Mouse (Mus musculus) kidney, adult 11 months (tissue): ENCODE results near the gene Gm37240.
A peak's percentile ranks its signal among the peaks of the same experiment; 100 is the strongest.

ENCODE experiments used
- DNase-seq: peaks from one replicate; pipeline ENCODE4 v3.0.0; 2022

Gene Gm37240

GRCm38 (mm10) chr3:84850418-84850817 lies 1036.9 kb downstream of the Gm37240 start:
- DNase-seq = no peak

DNA sequence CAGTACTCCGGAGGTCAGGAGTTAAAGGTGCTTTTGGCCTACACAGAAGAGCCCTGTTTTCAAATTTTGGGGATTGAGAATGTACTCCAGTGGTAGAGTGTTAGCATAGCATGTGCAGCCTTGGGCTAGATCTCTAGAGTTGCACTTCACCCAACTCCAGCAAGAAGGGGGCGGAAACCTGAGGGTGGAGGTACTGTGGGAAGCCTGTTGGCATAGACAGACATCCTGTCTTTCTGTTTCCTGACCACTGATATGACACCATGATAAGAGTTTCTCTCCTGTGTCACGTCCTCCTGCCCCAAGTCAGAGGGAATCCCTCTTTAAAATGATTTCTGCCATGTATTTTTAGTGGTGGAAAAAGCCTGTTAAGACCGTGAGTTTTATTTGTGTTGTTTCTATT lies 1038.5 kb downstream of the Gm37240 start:
- peak; percentile 32 for DNase-seq

DNA sequence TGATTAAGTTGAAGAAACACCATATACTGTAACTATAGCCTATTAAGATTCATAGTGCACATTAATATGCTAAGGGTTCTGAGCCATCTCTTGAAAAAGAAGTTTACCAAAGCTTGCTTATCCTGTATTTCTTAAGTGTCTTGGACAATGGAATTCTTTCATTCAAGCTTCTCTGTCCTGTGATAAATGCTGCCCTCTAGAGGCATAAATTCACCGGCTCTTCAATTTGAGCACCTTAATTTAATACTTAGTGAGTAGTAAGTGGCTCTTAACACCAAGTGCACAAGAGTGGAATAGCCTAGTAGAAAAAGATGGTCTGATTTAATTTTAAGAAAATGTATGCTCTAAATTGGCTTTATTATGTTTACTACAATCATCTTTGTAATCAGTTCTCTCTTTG lies 1043.7 kb downstream of the Gm37240 start:
- DNase-seq = peak; percentile 16

DNA sequence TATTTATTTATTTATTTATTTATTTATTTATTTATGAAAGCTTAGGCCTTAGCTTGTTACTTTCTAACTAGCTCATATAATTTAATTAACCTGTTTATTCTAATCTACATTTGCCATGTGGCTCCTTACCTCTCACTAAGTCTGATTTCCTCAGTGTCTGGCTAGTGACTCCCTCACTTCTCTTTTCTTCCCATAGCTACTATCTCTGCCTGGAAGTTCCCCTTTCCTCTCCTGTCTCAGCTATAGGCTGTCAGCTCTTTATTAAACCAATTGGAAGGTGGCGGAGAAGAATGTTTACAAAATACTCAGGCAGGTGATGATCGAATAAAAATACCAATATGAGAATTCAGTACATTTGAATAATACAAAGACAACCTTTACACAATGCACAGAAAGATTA lies 1044.5 kb downstream of the Gm37240 start:
- no peak for DNase-seq

GRCm38 (mm10) chr3:84841271-84841670 lies 1046.0 kb downstream of the Gm37240 start:
- DNase-seq = no peak

DNA sequence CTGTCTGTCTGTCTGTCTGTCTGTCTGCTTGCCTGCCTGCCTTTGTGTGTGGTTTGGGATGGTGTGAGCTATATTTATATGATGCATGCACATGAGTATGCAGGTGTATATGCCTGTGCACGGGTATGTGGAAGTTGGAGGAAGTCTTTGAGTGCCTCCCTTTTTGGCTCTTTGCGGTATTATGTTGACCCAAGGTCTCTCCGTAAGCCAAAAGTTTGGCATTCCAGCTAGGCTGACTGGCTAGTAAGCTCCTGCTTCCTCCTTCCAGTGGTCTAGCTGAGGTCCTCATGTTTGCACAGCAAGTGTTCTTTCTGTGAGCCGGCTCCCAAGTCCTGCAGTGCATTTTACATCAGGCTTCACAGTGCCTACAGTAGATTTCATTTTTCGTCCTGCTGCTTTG lies 1047.8 kb downstream of the Gm37240 start:
- no peak for DNase-seq

DNA sequence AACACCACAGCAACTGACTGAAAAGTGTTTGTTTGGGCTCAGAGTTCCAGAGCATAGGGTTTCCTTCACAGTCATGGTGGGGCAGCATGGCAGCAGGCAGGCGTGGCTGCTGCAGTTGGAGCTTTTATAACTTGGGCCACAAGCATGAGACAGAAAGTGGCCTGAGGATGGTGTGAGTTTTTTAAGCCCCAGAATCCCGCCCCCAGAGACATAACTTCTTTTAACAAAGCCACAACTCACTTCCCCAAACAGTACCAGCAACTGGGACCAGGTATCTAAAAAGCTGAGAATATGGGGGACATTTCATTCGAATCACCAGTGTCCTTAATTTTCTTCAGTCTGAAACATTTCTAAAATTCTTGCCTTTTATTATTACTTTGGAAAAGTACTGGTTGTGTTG lies 1049.3 kb downstream of the Gm37240 start:
- no peak for DNase-seq

DNA sequence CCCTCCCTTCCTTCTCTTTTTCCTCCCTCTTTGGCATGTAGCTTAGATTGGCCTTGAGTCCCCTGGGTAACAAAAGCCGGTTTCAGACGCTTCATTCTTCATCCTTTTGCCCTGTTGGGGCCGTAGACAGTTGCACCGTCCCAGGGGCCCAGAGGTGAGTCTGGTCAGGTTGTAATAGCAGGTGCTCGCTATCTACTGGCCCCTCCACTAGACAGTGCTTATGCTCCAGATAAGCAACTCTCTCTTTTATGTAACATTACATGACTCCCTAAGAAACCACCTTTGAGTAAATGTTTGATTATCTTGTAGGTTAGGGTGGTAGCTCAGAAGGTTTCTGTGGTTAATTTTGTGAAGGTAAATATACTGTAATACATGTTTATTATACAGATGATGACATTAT lies 1051.3 kb downstream of the Gm37240 start:
- DNase-seq = no peak

- no peak for DNase-seq
These were observed 1058.0 kb downstream of the Gm37240 start for GRCm38 (mm10) chr3:84829366-84829765.

GRCm38 (mm10) chr3:84827617-84828016 lies 1059.7 kb downstream of the Gm37240 start:
- no peak for DNase-seq

DNA sequence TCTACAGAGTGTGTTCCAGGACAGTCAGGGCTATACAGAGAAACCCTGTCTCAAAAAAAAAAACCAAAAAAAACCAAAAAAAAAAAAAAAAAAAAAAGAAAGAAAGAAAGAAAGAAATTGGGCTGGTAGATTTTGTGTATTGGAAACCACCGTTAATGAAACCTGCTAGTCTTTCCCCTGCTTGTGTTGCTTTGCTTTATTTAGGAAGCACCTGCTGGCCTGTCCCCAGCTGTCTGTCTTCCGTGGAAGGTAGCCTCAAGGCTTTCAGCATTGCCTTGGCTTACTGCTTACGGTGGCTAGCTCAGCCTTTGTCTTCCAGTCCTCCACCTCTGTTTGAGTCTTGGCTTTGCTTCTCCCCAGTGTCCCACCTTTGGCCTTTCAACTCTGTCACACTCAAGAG lies 1060.4 kb downstream of the Gm37240 start:
- no peak for DNase-seq

DNA sequence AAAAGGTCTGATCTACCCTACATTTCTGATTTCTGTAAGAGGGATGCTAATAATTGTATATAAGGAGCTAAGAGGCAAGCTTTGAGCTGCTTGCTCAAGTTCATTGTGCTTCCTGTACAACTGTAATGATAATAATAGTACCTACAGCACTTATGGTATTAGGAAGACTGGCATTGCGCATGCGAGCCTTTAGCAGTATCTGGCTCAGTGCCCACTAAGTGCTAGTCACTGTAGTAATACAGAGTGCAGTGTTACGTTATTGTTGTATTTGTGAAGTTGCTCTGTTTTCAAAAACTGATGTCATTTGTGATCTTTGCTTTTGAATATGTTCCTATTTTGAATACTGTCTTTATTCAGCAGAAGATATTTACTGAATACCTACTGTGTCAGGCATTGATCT lies 1060.9 kb downstream of the Gm37240 start:
- DNase-seq = no peak

DNA sequence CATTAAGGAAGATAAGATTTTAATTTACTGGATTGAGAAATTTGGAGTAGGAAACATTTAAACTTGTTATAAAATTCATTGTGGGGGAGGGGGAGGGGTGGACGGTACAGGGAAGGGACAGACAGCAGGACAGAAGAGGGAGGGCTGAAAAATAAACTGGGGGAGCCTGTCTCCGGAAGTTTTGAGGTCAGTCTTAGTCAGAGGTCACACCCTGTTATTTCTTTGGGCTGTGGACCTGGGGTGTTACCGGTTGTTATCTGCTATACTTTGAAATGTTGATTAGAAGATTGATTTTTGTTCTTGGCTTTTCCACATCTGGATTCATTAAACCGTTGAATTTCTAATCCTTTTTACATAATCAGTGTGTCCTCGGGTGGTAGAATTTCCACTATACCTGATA lies 1061.3 kb downstream of the Gm37240 start:
- DNase-seq = no peak

DNA sequence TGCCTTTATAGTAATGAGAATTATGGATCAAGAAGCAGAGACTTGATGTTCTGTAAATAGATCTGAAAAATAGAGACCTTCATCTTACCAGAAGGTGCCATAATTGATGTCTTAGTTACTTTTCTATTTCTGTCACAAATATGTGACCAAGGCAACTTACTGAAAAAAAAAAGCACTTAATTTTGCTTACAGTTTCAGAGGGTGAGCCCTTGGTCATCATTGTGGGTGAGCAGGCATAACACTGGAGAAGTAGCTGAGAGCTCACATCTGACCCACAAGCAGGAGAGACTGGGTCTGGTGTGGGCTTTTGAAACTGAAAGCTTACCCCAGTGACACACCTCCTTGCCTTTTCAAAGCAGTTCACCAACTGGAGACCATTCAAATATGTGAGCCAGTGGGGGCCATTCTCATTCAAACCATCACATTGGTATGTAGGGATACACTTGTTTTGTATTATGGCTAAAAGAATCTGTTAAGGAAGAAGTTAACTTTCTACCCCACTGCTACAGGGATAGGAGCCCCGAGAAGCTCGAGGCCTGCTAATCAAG lies 1066.6 kb downstream of the Gm37240 start:
- no peak for DNase-seq

DNA sequence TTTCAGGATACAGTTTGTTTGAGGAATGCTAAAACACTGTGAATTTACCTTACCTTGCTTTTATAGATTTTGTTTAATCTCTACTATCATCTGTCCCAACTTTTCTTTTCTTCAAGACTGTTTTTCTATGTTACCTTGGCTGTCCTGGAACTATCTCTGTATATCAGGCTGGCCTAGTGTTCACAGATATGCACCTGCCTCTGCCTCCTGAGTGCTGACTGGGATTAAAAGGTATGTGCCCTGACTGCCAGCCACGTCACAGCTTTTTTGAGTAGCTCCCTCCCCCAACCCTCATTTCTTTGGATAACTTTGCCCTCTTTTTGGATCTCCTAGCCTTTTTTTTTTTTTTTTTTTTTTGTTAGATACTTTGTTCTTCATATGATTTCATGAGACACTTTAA lies 1070.4 kb downstream of the Gm37240 start:
- no peak for DNase-seq

DNA sequence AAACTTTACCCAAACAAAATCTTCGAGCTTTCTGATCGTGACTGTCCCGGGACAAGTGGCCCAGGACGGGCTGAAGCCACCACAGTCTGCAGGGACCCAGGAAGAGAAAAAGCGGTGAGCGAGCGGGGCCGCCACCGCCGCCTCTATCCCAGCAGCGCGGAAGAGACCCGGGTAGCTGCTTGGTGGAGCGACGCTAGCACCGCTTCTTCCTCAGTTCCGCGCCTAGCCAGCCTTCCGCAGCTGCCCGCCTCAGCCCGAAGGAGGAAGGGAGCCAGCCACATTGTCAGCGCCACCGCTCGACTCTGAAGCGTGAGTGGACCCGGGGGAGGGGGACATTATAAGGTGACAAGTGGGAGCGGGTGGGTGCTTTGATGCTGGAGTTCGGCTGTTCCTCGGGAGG lies 1071.9 kb downstream of the Gm37240 start:
- peak; percentile 9 for DNase-seq

GRCm38 (mm10) chr3:84814762-84815381 lies 1072.4 kb downstream of the Gm37240 start, which contains the start of gene Fbxw7:
Gene Fbxw7, plus strand, starts transcription at chr3:84815268.
- no peak for DNase-seq

- DNase-seq = peak; percentile 99
These were observed 1073.1 kb downstream of the Gm37240 start for GRCm38 (mm10) chr3:84814157-84814761.

- no peak for DNase-seq
These were observed 1073.7 kb downstream of the Gm37240 start for GRCm38 (mm10) chr3:84813436-84814156.

DNA sequence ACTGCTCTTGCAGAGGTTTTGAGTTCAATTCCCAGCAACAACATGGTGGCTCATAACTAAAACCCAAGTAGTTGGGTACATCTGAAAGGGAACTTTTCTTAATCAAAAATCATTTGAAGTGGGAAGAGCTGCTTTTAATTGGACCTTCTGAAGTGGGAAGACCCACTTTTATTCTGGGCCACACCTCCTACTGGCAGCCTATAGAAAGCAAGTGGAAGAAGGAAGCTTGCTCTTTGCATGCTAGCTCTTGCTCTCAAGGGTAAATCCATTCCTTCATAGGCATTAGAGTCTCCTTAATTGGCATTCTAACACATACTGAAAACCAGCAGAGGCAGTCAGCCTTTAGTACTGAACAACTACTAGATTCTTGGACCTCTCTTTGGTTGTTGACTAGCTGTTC lies 1076.5 kb downstream of the Gm37240 start:
- no peak for DNase-seq

GRCm38 (mm10) chr3:84808906-84809305 lies 1078.4 kb downstream of the Gm37240 start:
- DNase-seq = no peak

DNA sequence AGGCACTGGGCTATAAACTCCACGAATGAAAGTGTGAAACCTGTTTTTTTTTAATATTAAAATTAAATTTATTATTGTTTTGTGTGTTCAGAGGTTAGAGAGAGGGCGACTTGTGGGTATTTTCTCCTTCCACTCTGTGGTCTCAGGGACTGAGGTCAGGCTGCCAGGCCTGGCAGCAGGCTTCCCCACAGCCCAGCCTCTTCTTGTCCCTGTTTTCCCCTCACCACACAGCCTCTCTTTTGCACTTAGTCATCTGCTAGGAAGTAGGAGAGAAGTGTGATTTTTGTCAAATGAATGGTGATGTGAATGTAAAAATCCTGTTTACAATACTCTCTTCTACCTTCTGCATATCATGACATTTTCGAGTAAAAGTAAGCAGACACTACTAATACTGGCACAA lies 1079.5 kb downstream of the Gm37240 start:
- no peak for DNase-seq

- DNase-seq = no peak
These were observed 1081.1 kb downstream of the Gm37240 start for GRCm38 (mm10) chr3:84806206-84806605.

DNA sequence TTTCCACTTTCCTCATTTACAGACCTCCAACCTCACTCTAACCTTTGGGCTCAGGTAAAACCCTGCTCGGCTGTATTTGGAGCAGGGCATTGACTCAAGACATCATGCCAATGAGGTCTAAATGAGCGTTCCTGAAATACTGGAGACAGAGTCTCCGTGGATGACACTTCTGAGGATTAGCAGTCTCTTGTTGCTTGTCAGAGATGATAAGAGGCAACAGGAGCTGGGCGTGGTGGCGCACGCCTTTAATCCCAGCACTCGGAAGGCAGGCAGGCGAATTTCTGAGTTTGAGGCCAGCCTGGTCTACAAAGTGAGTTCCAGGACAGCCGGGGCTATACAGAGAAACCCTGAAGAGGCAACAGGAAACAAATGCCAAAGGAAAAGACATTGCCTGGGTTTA lies 1083.3 kb downstream of the Gm37240 start:
- no peak for DNase-seq
